Mouse (Mus musculus): Measurements from ENCODE around the gene Gm10147. TPM values are rescaled to one million over a fixed set of nuclear protein-coding genes. Genes with fewer than 3 reads are reported as not detected.

The Gm10147 gene
- total RNA-seq (2023; ENCODE audit: inconsistent age), result not detected in 4 replicates

GRCm38 (mm10) chrX:28607742-28608141 is at the start of gene Gm10147:
Gene Gm10147, minus strand, starts transcription at chrX:28607842.

Measured in B cell, adult (primary cell).